Mouse (Mus musculus): ENCODE results near the gene Enox1. TPM values are rescaled to one million over a fixed set of nuclear protein-coding genes. Genes with fewer than 3 reads are reported as not detected.

Enox1 gene
- polyA plus RNA-seq, 1 experiment from 2014 or later, result 6.6 TPM

GRCm38 (mm10) chr14:77636931-77637330 is 480.4 kb downstream of the Enox1 start:
- WGBS, result 22% methylated on average over 6 of the region's 6 CpGs
- Histone ChIP-seq H3K27me3 (ENCODE audit: insufficient read depth, low read length) (no peaks in the 10 kb centered on the region), H3K4me1 (replicated peaks; ENCODE audit: insufficient read depth, low read length) (no peaks in the 10 kb centered on the region), H3K9me3 (replicated peaks; ENCODE audit: low read length) (no peaks in the 10 kb centered on the region), H3K9ac (ENCODE audit: low read depth, low read length) (no peak overlapping the region), H3K4me3 (replicated peaks; ENCODE audit: low read depth, low read length) (no peak overlapping the region), H3K4me2 (ENCODE audit: low read length) (no peak overlapping the region), H3K27ac (no peak overlapping the region), H3K36me3 (ENCODE audit: insufficient read depth, low read length) (no peaks in the 10 kb centered on the region)
- no peak for TF ChIP-seq CTCF (IDR thresholded peaks at IDR 0.05; ENCODE audit: low read depth)
- no peak for DNase-seq (ENCODE audit: low spot score)
- ATAC-seq (replicated peaks; ENCODE audit: low FRiP score, low read depth), result no peak

GRCm38 (mm10) chr14:77638148-77638547 is 481.6 kb downstream of the Enox1 start:
- H3K27ac ChIP-seq, result no peak overlapping the region
- DNase-seq (ENCODE audit: low spot score) (no peak), ATAC-seq (replicated peaks; ENCODE audit: low FRiP score, low read depth) (no peak)

GRCm38 (mm10) chr14:77638616-77639015 is 482.1 kb downstream of the Enox1 start:
- 66% methylated on average over 3 of the region's 3 CpGs for WGBS
- no peaks in the 10 kb centered on the region for H3K9me3 ChIP-seq (replicated peaks; ENCODE audit: low read length)
- no peaks in the 10 kb centered on the region for H3K4me1 ChIP-seq (replicated peaks; ENCODE audit: insufficient read depth, low read length)
- H3K4me2 ChIP-seq (ENCODE audit: low read length), result no peak overlapping the region
- no peak for ATAC-seq (replicated peaks; ENCODE audit: low FRiP score, low read depth)
- no peaks in the 10 kb centered on the region for H3K36me3 ChIP-seq (ENCODE audit: insufficient read depth, low read length)
- no peak for DNase-seq (ENCODE audit: low spot score)
- no peak overlapping the region for H3K27ac ChIP-seq
- no peak overlapping the region for H3K4me3 ChIP-seq (replicated peaks; ENCODE audit: low read depth, low read length)
- TF ChIP-seq CTCF (IDR thresholded peaks at IDR 0.05; ENCODE audit: low read depth), result no peak
- no peak overlapping the region for H3K9ac ChIP-seq (ENCODE audit: low read depth, low read length)
- no peaks in the 10 kb centered on the region for H3K27me3 ChIP-seq (ENCODE audit: insufficient read depth, low read length)

More at GRCm38 (mm10) chr14:77638148-77638547, 481.6 kb downstream of the Enox1 start:
- TF ChIP-seq CTCF (IDR thresholded peaks at IDR 0.05; ENCODE audit: low read depth), result no peak
- H3K4me3 ChIP-seq (replicated peaks; ENCODE audit: low read depth, low read length), result no peak overlapping the region
- H3K36me3 ChIP-seq (ENCODE audit: insufficient read depth, low read length), result no peaks in the 10 kb centered on the region
- 79% methylated on average over 3 of the region's 3 CpGs for WGBS
- no peak overlapping the region for H3K9ac ChIP-seq (ENCODE audit: low read depth, low read length)
- no peaks in the 10 kb centered on the region for H3K27me3 ChIP-seq (ENCODE audit: insufficient read depth, low read length)
- no peak overlapping the region for H3K4me2 ChIP-seq (ENCODE audit: low read length)
- H3K9me3 ChIP-seq (replicated peaks; ENCODE audit: low read length), result no peaks in the 10 kb centered on the region
- H3K4me1 ChIP-seq (replicated peaks; ENCODE audit: insufficient read depth, low read length), result no peaks in the 10 kb centered on the region

GRCm38 (mm10) chr14:77639586-77639985 is 483.0 kb downstream of the Enox1 start:
- WGBS, result 72% methylated on average over 2 of the region's 2 CpGs
- H3K4me2 ChIP-seq (ENCODE audit: low read length), result no peak overlapping the region
- no peaks in the 10 kb centered on the region for H3K4me1 ChIP-seq (replicated peaks; ENCODE audit: insufficient read depth, low read length)
- no peak overlapping the region for H3K4me3 ChIP-seq (replicated peaks; ENCODE audit: low read depth, low read length)
- TF ChIP-seq CTCF (IDR thresholded peaks at IDR 0.05; ENCODE audit: low read depth), result no peak
- DNase-seq (ENCODE audit: low spot score) (no peak), ATAC-seq (replicated peaks; ENCODE audit: low FRiP score, low read depth) (no peak)
- no peaks in the 10 kb centered on the region for H3K9me3 ChIP-seq (replicated peaks; ENCODE audit: low read length)
- no peaks in the 10 kb centered on the region for H3K36me3 ChIP-seq (ENCODE audit: insufficient read depth, low read length)
- H3K27me3 ChIP-seq (ENCODE audit: insufficient read depth, low read length), result no peaks in the 10 kb centered on the region
- no peak overlapping the region for H3K27ac ChIP-seq
- H3K9ac ChIP-seq (ENCODE audit: low read depth, low read length), result no peak overlapping the region

- ATAC-seq (replicated peaks; ENCODE audit: low FRiP score, low read depth) (no peak), DNase-seq (ENCODE audit: low spot score) (no peak)
- Histone ChIP-seq H3K27me3 (ENCODE audit: insufficient read depth, low read length) (no peaks in the 10 kb centered on the region), H3K27ac (no peak overlapping the region), H3K9ac (ENCODE audit: low read depth, low read length) (no peak overlapping the region), H3K4me1 (replicated peaks; ENCODE audit: insufficient read depth, low read length) (no peaks in the 10 kb centered on the region), H3K4me3 (replicated peaks; ENCODE audit: low read depth, low read length) (no peak overlapping the region), H3K9me3 (replicated peaks; ENCODE audit: low read length) (no peaks in the 10 kb centered on the region), H3K36me3 (ENCODE audit: insufficient read depth, low read length) (no peaks in the 10 kb centered on the region), H3K4me2 (ENCODE audit: low read length) (no peak overlapping the region)
- TF ChIP-seq CTCF (IDR thresholded peaks at IDR 0.05; ENCODE audit: low read depth), result no peak
- 86% methylated on average over 6 of the region's 6 CpGs for WGBS
Observed at GRCm38 (mm10) chr14:77642314-77642713, 485.8 kb downstream of the Enox1 start.

GRCm38 (mm10) chr14:77646196-77646595 is 489.6 kb downstream of the Enox1 start:
- TF ChIP-seq CTCF (IDR thresholded peaks at IDR 0.05; ENCODE audit: low read depth), result no peak
- no peaks in the 10 kb centered on the region for H3K27me3 ChIP-seq (ENCODE audit: insufficient read depth, low read length)
- WGBS, result 87% methylated on average over 2 of the region's 2 CpGs
- H3K9me3 ChIP-seq (replicated peaks; ENCODE audit: low read length), result no peaks in the 10 kb centered on the region
- no peaks in the 10 kb centered on the region for H3K36me3 ChIP-seq (ENCODE audit: insufficient read depth, low read length)
- DNase-seq (ENCODE audit: low spot score), result no peak
- no peak overlapping the region for H3K4me3 ChIP-seq (replicated peaks; ENCODE audit: low read depth, low read length)
- no peak overlapping the region for H3K9ac ChIP-seq (ENCODE audit: low read depth, low read length)
- H3K4me1 ChIP-seq (replicated peaks; ENCODE audit: insufficient read depth, low read length), result no peaks in the 10 kb centered on the region
- ATAC-seq (replicated peaks; ENCODE audit: low FRiP score, low read depth), result no peak
- H3K4me2 ChIP-seq (ENCODE audit: low read length), result no peak overlapping the region
- H3K27ac ChIP-seq, result no peak overlapping the region

GRCm38 (mm10) chr14:77647017-77647416 is 490.5 kb downstream of the Enox1 start:
- Histone ChIP-seq H3K27ac (no peak overlapping the region), H3K27me3 (ENCODE audit: insufficient read depth, low read length) (no peaks in the 10 kb centered on the region), H3K4me2 (ENCODE audit: low read length) (no peak overlapping the region), H3K4me1 (replicated peaks; ENCODE audit: insufficient read depth, low read length) (no peaks in the 10 kb centered on the region), H3K9me3 (replicated peaks; ENCODE audit: low read length) (no peaks in the 10 kb centered on the region), H3K36me3 (ENCODE audit: insufficient read depth, low read length) (no peaks in the 10 kb centered on the region), H3K9ac (ENCODE audit: low read depth, low read length) (no peak overlapping the region), H3K4me3 (replicated peaks; ENCODE audit: low read depth, low read length) (no peak overlapping the region)
- WGBS, result 98% methylated on average over 6 of the region's 6 CpGs
- no peak for ATAC-seq (replicated peaks; ENCODE audit: low FRiP score, low read depth)
- no peak for TF ChIP-seq CTCF (IDR thresholded peaks at IDR 0.05; ENCODE audit: low read depth)
- no peak for DNase-seq (ENCODE audit: low spot score)

Data from kidney, postnatal 0 days (tissue).